Mouse (Mus musculus) inflammation-experienced regulatory T-cells, adult 6 months (primary cell): Measurements from ENCODE around the gene Kcnk18. TPM values are rescaled to one million over a fixed set of nuclear protein-coding genes. Genes with fewer than 3 reads are reported as not detected.

Experiments
- ATAC-seq: one replicate; pipeline ENCODE4 v1.8.0; 2017
- polyA plus RNA-seq, 3 experiments: library from polyadenylated mRNA; unstranded; fragments of 100-300 nt; shearing (Covaris generic); gene quantifications; one replicate each; pipeline ENCODE4 v1.2.1; 2017

Kcnk18 gene
- polyA plus RNA-seq: not detected

- ATAC-seq: no peak
These were observed at the start of gene Kcnk18 for GRCm38 (mm10) chr19:59218991-59219390. Kcnk18 (plus strand) TSS chr19:59219214.

- no peak for ATAC-seq
These were observed 48.9 kb upstream of the Kcnk18 start, which contains the start of gene Vax1 for GRCm38 (mm10) chr19:59169936-59170765. Vax1 (minus strand) TSS chr19:59170056.

- ATAC-seq: no peak
These were observed 48.3 kb upstream of the Kcnk18 start for GRCm38 (mm10) chr19:59170766-59171095.

GRCm38 (mm10) chr19:59171151-59171870, 47.7 kb upstream of the Kcnk18 start:
- no peak for ATAC-seq

DNA sequence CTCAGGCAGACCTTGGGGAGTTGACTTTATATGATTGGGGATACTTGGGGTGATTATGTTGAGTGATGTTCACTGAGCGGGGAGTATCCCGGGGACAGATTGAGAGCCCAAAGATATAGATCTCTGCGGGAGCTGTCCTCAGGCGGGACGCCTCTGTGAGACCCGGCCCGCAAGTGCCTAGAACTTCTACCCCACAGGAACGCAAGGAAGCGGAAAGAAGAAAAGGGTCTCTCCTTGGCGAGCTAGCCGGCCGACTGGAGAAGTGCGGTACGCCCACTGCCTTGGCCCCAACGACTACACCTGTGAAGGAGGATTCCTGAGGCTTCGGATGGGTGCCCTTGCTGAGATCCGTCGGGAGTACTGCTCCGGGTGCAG, 47.2 kb upstream of the Kcnk18 start:
- no peak for ATAC-seq

GRCm38 (mm10) chr19:59172781-59173180, 46.2 kb upstream of the Kcnk18 start:
- ATAC-seq: no peak

GRCm38 (mm10) chr19:59173341-59174015, 45.5 kb upstream of the Kcnk18 start:
- no peak for ATAC-seq

GRCm38 (mm10) chr19:59184000-59184399, 35.0 kb upstream of the Kcnk18 start:
- no peak for ATAC-seq

- ATAC-seq: no peak
These were observed 30.0 kb upstream of the Kcnk18 start for GRCm38 (mm10) chr19:59188981-59189380.

- ATAC-seq: no peak
These were observed 28.4 kb upstream of the Kcnk18 start for GRCm38 (mm10) chr19:59190431-59191122.

GRCm38 (mm10) chr19:59191123-59191505, 27.9 kb upstream of the Kcnk18 start:
- no peak for ATAC-seq

GRCm38 (mm10) chr19:59192491-59192890, 26.5 kb upstream of the Kcnk18 start:
- no peak for ATAC-seq

DNA sequence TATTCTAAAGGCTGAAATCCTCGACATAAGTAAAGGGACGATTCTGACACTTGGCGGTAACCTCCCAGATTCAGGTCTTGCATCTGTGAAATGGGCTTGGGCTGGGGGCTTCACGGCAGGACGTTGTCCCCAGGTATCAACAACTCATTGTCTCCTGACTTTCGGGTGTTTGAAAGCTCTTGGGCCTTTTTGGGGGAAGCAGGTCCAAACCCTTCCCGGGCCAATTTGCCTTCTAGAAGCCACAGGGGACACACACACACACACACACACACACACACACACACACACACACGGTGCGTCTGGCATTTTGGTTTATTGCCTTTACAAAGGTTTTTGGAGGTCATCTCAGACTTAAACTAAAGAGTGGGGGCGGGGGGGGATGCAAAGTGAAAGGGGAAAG, 25.6 kb upstream of the Kcnk18 start:
- ATAC-seq: no peak

GRCm38 (mm10) chr19:59193986-59194820, 24.8 kb upstream of the Kcnk18 start:
- ATAC-seq: no peak

GRCm38 (mm10) chr19:59195181-59195770, 23.7 kb upstream of the Kcnk18 start:
- ATAC-seq: no peak

DNA sequence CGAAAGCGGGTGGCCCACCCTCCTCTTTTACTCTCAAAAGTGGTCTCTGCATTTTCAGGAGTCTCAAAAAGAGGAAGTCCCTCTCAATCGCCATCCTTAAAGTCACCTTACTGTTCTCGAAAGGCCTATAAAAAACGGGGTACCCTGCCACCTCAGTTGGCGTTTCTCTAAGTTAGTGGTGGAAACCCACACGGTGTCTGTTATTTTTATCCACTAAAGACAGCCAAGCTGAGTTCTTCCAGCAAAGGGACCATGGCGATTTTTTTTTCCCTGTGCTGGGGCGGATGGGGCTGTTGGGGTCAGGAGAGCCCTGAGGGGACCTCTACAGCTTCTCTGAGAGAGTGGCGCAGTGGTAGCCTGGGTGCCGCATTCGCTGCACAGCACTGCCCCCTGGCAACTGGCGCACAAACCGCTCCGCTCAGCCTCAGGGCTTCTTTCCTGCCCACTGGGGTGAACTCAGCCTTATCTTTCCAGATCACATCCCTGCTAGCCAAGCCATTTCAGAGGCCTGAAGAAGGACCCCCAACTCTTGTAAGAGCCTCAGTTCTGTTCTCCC, 22.8 kb upstream of the Kcnk18 start:
- ATAC-seq: no peak

DNA sequence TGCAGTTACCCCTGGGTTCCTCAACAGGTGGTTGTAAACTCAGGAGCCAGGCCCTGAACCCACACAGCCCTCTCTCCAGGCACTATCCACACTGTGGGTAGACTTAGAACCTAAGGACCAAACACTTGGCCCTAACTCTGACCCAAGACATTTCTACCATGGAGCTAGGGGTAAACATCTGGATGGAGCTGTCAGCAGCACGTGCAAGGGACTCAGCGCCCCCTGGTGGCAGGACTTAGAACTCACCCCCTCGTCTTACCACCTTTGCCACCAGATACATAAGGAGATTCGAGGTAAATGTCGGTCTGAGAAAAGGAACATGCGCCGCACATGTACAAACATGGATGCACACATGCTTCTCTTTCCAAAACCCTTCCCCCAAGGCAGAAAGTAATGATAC, 20.9 kb upstream of the Kcnk18 start:
- no peak for ATAC-seq

DNA sequence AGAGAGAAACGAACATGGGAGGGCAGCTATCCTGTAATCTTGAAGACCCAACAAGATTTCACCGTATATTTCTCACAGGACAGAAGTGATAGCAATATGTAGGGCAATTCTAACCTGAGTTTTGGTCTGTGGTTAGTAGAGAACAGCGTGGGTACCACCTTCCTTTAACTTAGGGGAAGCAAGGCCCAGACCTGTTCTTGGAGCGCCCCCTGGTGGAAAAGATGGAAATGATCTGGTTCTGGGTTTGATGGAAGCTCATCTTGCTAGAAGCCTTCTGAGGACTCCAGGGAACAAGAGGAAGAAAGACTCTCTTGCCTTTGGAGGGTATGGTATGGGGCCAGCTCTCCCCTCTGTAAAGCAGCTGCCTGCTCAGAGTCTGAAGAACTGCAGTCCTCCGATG, 10.5 kb upstream of the Kcnk18 start:
- no peak for ATAC-seq

DNA sequence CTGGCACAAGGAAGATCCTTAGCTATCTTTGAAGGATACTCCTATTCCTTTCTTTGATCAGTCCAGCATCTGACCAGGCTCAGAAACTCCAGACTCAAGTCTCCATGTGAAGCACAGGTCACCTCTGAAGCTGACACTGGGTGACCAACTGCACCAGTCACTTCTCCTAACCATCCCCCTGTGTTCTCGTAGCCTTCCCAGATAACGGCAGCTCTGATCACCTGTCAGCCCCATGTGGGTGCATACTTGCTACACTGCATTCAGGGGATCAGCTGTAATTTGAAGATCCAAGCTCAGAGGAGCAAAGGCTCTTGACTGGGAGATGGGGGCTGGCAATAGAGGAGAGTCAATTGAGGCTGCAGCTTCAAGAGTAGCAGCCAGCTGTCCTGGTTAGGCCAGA, 10.0 kb upstream of the Kcnk18 start:
- ATAC-seq: no peak

- ATAC-seq: no peak
These were observed 2.1 kb upstream of the Kcnk18 start for GRCm38 (mm10) chr19:59216891-59217290.

- no peak for ATAC-seq
These were observed 2.1 kb downstream of the Kcnk18 start for GRCm38 (mm10) chr19:59221131-59221530.
